ENCODE assay signal across 8 mouse cellular contexts in the genomic region with DNA sequence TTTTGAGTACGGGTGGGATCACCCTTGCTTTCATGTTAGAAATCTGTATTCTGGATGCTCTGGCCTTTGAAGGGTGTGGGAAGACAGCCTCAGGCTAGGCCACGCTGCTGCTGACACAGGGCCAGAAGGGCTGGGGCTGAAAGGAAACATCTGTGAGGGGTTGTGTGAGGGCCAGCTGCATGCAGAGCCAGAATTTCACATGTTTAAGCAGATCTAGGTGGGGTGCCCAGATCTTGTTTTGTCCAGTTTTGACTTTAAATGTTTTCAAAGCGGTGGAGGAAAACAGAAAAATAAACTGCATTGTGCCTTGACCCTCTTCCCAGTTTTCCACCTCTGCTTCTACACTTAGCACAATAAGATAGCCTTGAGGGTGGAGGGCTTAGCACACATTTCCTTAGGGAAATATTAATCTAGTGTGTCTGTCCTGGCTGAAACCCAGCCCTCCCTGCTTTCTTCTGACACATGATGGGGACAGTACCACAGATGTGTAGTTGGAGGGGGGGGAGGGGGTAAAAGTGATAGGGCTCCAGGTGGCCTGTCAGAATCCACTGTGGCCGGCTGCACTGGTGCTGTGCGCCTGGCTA. TPM values are rescaled to one million over a fixed set of nuclear protein-coding genes. Genes with fewer than 3 reads are reported as not detected.
DNase-seq lines count a peak whose midpoint lies in the region; ATAC-seq lines count a peak whose summit lies in the region.

No protein-coding gene starts in this region.

- no peak overlapping the region; the same call in 1 of the 2 replicates for H3K9ac ChIP-seq in midbrain, embryonic 13.5 days (replicated peaks)
- no peak overlapping the region for H3K9ac ChIP-seq in midbrain, embryonic 11.5 days (ENCODE audit: low read length)
- H3K9ac ChIP-seq in neural tube, embryonic 14.5 days (replicated peaks; ENCODE audit: low read depth, low read length): no peak overlapping the region

- peak; percentile 48; the same call in 1 of the 2 replicates for ATAC-seq in midbrain, embryonic 13.5 days
- no peak for ATAC-seq in midbrain, embryonic 11.5 days (ENCODE audit: low FRiP score)
- ATAC-seq in neural tube, embryonic 14.5 days (ENCODE audit: low read depth): peak; percentile 68; the same call in 1 of the 2 replicates

- no peak overlapping the region for H3K4me3 ChIP-seq in midbrain, embryonic 13.5 days (replicated peaks)
- H3K4me3 ChIP-seq in midbrain, embryonic 11.5 days (ENCODE audit: low read depth, low read length): no peak overlapping the region
- H3K4me3 ChIP-seq in neural tube, embryonic 14.5 days (ENCODE audit: low read depth, low read length): no peak overlapping the region

- H3K27me3 ChIP-seq in midbrain, embryonic 13.5 days: no peaks in the 10 kb centered on the region
- no peaks in the 10 kb centered on the region for H3K27me3 ChIP-seq in midbrain, embryonic 11.5 days (ENCODE audit: control insufficient read depth, insufficient read depth, low read length)
- H3K27me3 ChIP-seq in neural tube, embryonic 14.5 days (ENCODE audit: control insufficient read depth, insufficient read depth, low read length): no peaks in the 10 kb centered on the region

- no peak overlapping the region for H3K27ac ChIP-seq in midbrain, embryonic 13.5 days
- no peak overlapping the region for H3K27ac ChIP-seq in midbrain, embryonic 11.5 days (ENCODE audit: low read depth, low read length)
- peak overlapping the region; percentile 57 for H3K27ac ChIP-seq in neural tube, embryonic 14.5 days (ENCODE audit: low read depth, low read length)

- peaks cover 4% of the 10 kb centered on the region for H3K4me1 ChIP-seq in midbrain, embryonic 13.5 days (replicated peaks)
- H3K4me1 ChIP-seq in midbrain, embryonic 11.5 days (ENCODE audit: control insufficient read depth, insufficient read depth, low read length): no peaks in the 10 kb centered on the region
- H3K4me1 ChIP-seq in neural tube, embryonic 14.5 days (ENCODE audit: control insufficient read depth, insufficient read depth, low read length): no peaks in the 10 kb centered on the region

- no peaks in the 10 kb centered on the region for H3K9me3 ChIP-seq in midbrain, embryonic 13.5 days
- H3K9me3 ChIP-seq in midbrain, embryonic 11.5 days (ENCODE audit: control insufficient read depth, low read length): no peaks in the 10 kb centered on the region
- H3K9me3 ChIP-seq in neural tube, embryonic 14.5 days (ENCODE audit: control insufficient read depth, low read length): no peaks in the 10 kb centered on the region

- DNase-seq in midbrain, embryonic 11.5 days (ENCODE audit: low spot score, missing footprints): no peak
- DNase-seq in heart, adult 9 months (ENCODE audit: low spot score in 2 of 2): peak; percentile 86
- peak; percentile 25 to 37 for DNase-seq in kidney, adult 8-10 months
- DNase-seq in thymus, postnatal 10 days (ENCODE audit: low spot score in 2 of 2): no peak
- DNase-seq in left cerebral cortex, adult 8-10 months (ENCODE audit: low spot score in 2 of 2): no peak
- DNase-seq in right cerebral cortex, adult 2 months (ENCODE audit: low spot score in 2 of 2): no peak

- no peak overlapping the region for H3K4me2 ChIP-seq in midbrain, embryonic 13.5 days (replicated peaks)
- H3K4me2 ChIP-seq in midbrain, embryonic 11.5 days: no peak overlapping the region
- no peak overlapping the region for H3K4me2 ChIP-seq in neural tube, embryonic 14.5 days (ENCODE audit: low read depth, low read length)

- 80% methylated on average over 5 of the region's 5 CpGs for WGBS in midbrain, embryonic 13.5 days
- 81% methylated on average over 5 of the region's 5 CpGs for WGBS in midbrain, embryonic 11.5 days
- WGBS in neural tube, embryonic 14.5 days: 50% methylated on average over 5 of the region's 5 CpGs

- H3K36me3 ChIP-seq in midbrain, embryonic 13.5 days: peaks cover 82% of the 10 kb centered on the region
- peaks cover 21% of the 10 kb centered on the region for H3K36me3 ChIP-seq in midbrain, embryonic 11.5 days (ENCODE audit: control insufficient read depth, insufficient read depth, low read length)
- peaks cover 23% of the 10 kb centered on the region for H3K36me3 ChIP-seq in neural tube, embryonic 14.5 days (ENCODE audit: control insufficient read depth, insufficient read depth, low read length)

RNA-seq across cellular contexts. Expression of a gene that starts 11.8 kb away (rescaled TPM):
- 0.21 TPM in 1 of 2 replicates, not detected in the other for polyA plus RNA-seq in midbrain, embryonic 13.5 days (2015; fragmentation: Nextera tagmentation; extraction: Ambion mirVana)
- polyA plus RNA-seq in midbrain, embryonic 11.5 days (2014; fragmentation: Nextera tagmentation; extraction: Ambion mirVana): not detected in 2 replicates
- polyA plus RNA-seq in neural tube, embryonic 14.5 days (2014; fragmentation: Nextera tagmentation; extraction: Ambion mirVana): not detected in 2 replicates
- 1 to 10 TPM; 2.3 to 3.9 (median 2.7) TPM for total RNA-seq in left cerebral cortex, adult 8-10 months (2022)

RNA-seq across cellular contexts. Expression of a gene that starts 26.0 kb away (rescaled TPM):
- polyA plus RNA-seq in midbrain, embryonic 13.5 days (2015; fragmentation: Nextera tagmentation; extraction: Ambion mirVana): 87.2 and 87.7 TPM in 2 replicates
- 115 and 129 TPM in 2 replicates for polyA plus RNA-seq in midbrain, embryonic 11.5 days (2014; fragmentation: Nextera tagmentation; extraction: Ambion mirVana)
- polyA plus RNA-seq in neural tube, embryonic 14.5 days (2014; fragmentation: Nextera tagmentation; extraction: Ambion mirVana): 71.9 and 76.9 TPM in 2 replicates
- total RNA-seq in left cerebral cortex, adult 8-10 months (2022): 10 to 100 TPM; 34.7 to 46.4 (median 40.9) TPM

RNA-seq across cellular contexts. Expression of a gene that starts 26.0 kb away (rescaled TPM):
- 75.7 and 79.0 TPM in 2 replicates for polyA plus RNA-seq in midbrain, embryonic 13.5 days (2015; fragmentation: Nextera tagmentation; extraction: Ambion mirVana)
- polyA plus RNA-seq in midbrain, embryonic 11.5 days (2014; fragmentation: Nextera tagmentation; extraction: Ambion mirVana): 60.3 and 68.4 TPM in 2 replicates
- 63.6 and 65.9 TPM in 2 replicates for polyA plus RNA-seq in neural tube, embryonic 14.5 days (2014; fragmentation: Nextera tagmentation; extraction: Ambion mirVana)
- 10 to 100 TPM; 61.7 to 72.3 (median 68.8) TPM for total RNA-seq in left cerebral cortex, adult 8-10 months (2022)

Comparison
In these comparisons a context has a peak if more than half of its experiments do, and no peak if none do; other contexts are left out.
1. DNase-seq: peak in heart, adult 9 months (2 of 2) and kidney, adult 8-10 months (2 of 2); none in midbrain, embryonic 11.5 days (single experiment), thymus, postnatal 10 days (0 of 2), left cerebral cortex, adult 8-10 months (0 of 2) and right cerebral cortex, adult 2 months (0 of 2).